Mouse (Mus musculus): ENCODE results near the gene Fam234b. TPM values are rescaled to one million over a fixed set of nuclear protein-coding genes. Genes with fewer than 3 reads are reported as not detected.
A peak's percentile ranks its signal among the peaks of the same experiment; 100 is the strongest.

The Fam234b gene
- polyA plus RNA-seq, 1 experiment from 2014 or later: 122 TPM

- H3K9ac ChIP-seq (replicated peaks; ENCODE audit: low read length): no peak overlapping the region
- no peaks in the 10 kb centered on the region for H3K27me3 ChIP-seq (ENCODE audit: control insufficient read depth, insufficient read depth, low read length)
- no peak overlapping the region for H3K27ac ChIP-seq (replicated peaks; ENCODE audit: low read depth, low read length)
- 91% methylated on average over 16 of the region's 16 CpGs for WGBS
- no peaks in the 10 kb centered on the region for H3K9me3 ChIP-seq (ENCODE audit: control insufficient read depth, low read length)
- peaks cover 8% of the 10 kb centered on the region; the same call in 1 of the 2 replicates for H3K4me1 ChIP-seq (ENCODE audit: control insufficient read depth, insufficient read depth, low read length)
- no peaks in the 10 kb centered on the region for H3K36me3 ChIP-seq (ENCODE audit: control insufficient read depth, insufficient read depth, low read length)
- no peak overlapping the region for H3K4me2 ChIP-seq (ENCODE audit: low read length)
- ATAC-seq (ENCODE audit: low FRiP score, low TSS enrichment) (no peak), DNase-seq (no peak)
- no peak overlapping the region for H3K4me3 ChIP-seq (replicated peaks; ENCODE audit: low read depth, low read length)
Observed at GRCm38 (mm10) chr6:135200122-135200957, 2.6 kb downstream of the Fam234b start.

DNA sequence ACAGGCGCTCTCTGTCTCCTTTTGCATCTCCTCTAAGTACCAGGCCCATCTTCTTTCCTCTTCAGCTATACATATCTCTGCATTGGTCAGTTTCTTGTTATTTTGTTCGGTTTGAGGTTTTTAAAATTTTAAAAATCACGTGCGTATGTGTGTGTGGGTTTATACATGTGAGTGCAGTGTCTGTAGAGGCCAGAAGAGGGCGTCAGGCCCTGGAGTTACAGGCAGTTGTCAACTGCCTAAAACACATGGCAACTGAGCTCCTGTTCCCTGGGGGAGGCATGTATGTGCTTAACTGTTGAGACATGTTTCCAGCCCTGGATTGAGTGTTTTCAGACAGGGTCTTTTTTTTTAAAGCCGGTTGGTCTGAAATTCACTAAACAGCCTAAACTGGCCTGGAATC lies 4.9 kb downstream of the Fam234b start:
- no peaks in the 10 kb centered on the region for H3K27me3 ChIP-seq (ENCODE audit: control insufficient read depth, insufficient read depth, low read length)
- 93% methylated on average over 6 of the region's 6 CpGs for WGBS
- no peak overlapping the region for H3K4me2 ChIP-seq (ENCODE audit: low read length)
- H3K4me3 ChIP-seq (replicated peaks; ENCODE audit: low read depth, low read length): no peak overlapping the region
- H3K27ac ChIP-seq (replicated peaks; ENCODE audit: low read depth, low read length): no peak overlapping the region
- peaks cover 5% of the 10 kb centered on the region; the same call in 1 of the 2 replicates for H3K4me1 ChIP-seq (ENCODE audit: control insufficient read depth, insufficient read depth, low read length)
- no peaks in the 10 kb centered on the region for H3K36me3 ChIP-seq (ENCODE audit: control insufficient read depth, insufficient read depth, low read length)
- H3K9ac ChIP-seq (replicated peaks; ENCODE audit: low read length): no peak overlapping the region
- ATAC-seq (ENCODE audit: low FRiP score, low TSS enrichment): no peak
- H3K9me3 ChIP-seq (ENCODE audit: control insufficient read depth, low read length): no peaks in the 10 kb centered on the region
- no peak for DNase-seq

DNA sequence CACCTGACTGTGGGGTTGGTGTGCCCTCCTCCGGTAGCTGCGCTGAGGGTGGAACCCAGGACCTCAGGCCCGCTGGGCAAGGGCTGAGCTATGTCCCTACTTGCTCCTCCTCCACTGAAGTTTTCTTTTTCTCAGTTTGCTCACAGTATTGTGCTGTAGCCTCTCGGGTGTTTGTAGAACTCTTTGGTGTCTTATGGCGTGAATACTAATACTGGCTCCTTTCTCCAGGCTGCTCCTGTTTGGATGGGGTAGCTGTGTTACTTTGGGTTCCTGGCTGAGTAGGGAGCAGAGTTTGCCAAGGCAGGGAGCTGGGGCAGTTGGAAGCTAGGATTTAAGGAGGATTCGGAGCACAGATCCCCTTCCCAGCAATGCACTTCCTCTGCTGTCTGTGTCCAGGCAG lies 6.0 kb downstream of the Fam234b start:
- H3K36me3 ChIP-seq (ENCODE audit: control insufficient read depth, insufficient read depth, low read length): no peaks in the 10 kb centered on the region
- DNase-seq (no peak), ATAC-seq (ENCODE audit: low FRiP score, low TSS enrichment) (no peak)
- H3K4me2 ChIP-seq (ENCODE audit: low read length): no peak overlapping the region
- H3K4me3 ChIP-seq (replicated peaks; ENCODE audit: low read depth, low read length): no peak overlapping the region
- no peaks in the 10 kb centered on the region for H3K9me3 ChIP-seq (ENCODE audit: control insufficient read depth, low read length)
- no peaks in the 10 kb centered on the region for H3K27me3 ChIP-seq (ENCODE audit: control insufficient read depth, insufficient read depth, low read length)
- WGBS: 64% methylated on average over 6 of the region's 6 CpGs
- H3K4me1 ChIP-seq (ENCODE audit: control insufficient read depth, insufficient read depth, low read length): peaks cover 4% of the 10 kb centered on the region; the same call in 1 of the 2 replicates
- H3K9ac ChIP-seq (replicated peaks; ENCODE audit: low read length): no peak overlapping the region
- H3K27ac ChIP-seq (replicated peaks; ENCODE audit: low read depth, low read length): no peak overlapping the region

DNA sequence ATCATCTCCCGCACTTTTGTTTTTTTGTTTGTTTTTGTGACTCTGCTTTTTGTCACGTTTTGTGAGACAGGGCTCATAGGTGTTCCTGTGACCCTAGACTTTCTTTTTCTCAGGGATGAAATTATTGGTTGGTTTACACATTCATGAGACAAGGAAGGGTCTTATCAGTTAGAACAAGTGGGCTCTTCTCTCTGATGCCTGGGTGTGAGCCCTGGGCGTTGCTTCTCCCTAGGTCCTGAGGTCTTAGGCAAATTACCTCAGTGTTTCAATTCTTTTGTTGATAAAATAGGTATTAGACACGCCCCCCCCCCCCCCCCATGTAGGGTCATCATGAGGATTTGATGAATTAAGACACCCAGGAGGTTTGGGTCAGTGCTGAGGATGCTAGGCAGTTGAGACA lies 7.1 kb downstream of the Fam234b start:
- WGBS: 62% methylated on average over 4 of the region's 4 CpGs
- DNase-seq (no peak), ATAC-seq (ENCODE audit: low FRiP score, low TSS enrichment) (no peak)
- Histone ChIP-seq H3K9me3 (ENCODE audit: control insufficient read depth, low read length) (no peaks in the 10 kb centered on the region), H3K4me1 (ENCODE audit: control insufficient read depth, insufficient read depth, low read length) (no peaks in the 10 kb centered on the region), H3K4me2 (ENCODE audit: low read length) (no peak overlapping the region), H3K27me3 (ENCODE audit: control insufficient read depth, insufficient read depth, low read length) (no peaks in the 10 kb centered on the region), H3K36me3 (ENCODE audit: control insufficient read depth, insufficient read depth, low read length) (peaks cover under 1% of the 10 kb centered on the region; the same call in 1 of the 2 replicates), H3K27ac (replicated peaks; ENCODE audit: low read depth, low read length) (no peak overlapping the region), H3K9ac (replicated peaks; ENCODE audit: low read length) (no peak overlapping the region), H3K4me3 (replicated peaks; ENCODE audit: low read depth, low read length) (no peak overlapping the region)

- Histone ChIP-seq H3K27me3 (ENCODE audit: control insufficient read depth, insufficient read depth, low read length) (no peaks in the 10 kb centered on the region), H3K9me3 (ENCODE audit: control insufficient read depth, low read length) (no peaks in the 10 kb centered on the region), H3K4me2 (ENCODE audit: low read length) (no peak overlapping the region), H3K27ac (replicated peaks; ENCODE audit: low read depth, low read length) (no peak overlapping the region), H3K4me1 (ENCODE audit: control insufficient read depth, insufficient read depth, low read length) (no peaks in the 10 kb centered on the region), H3K36me3 (ENCODE audit: control insufficient read depth, insufficient read depth, low read length) (peaks cover 2% of the 10 kb centered on the region; the same call in 1 of the 2 replicates), H3K4me3 (replicated peaks; ENCODE audit: low read depth, low read length) (no peak overlapping the region), H3K9ac (replicated peaks; ENCODE audit: low read length) (no peak overlapping the region)
- no peak for DNase-seq
- 90% methylated on average over 4 of the region's 4 CpGs for WGBS
- ATAC-seq (ENCODE audit: low FRiP score, low TSS enrichment): no peak
Observed at GRCm38 (mm10) chr6:135205802-135206201, 8.0 kb downstream of the Fam234b start.

- 25% methylated on average over 8 of the region's 8 CpGs for WGBS
- DNase-seq: peak; percentile 27
- no peak overlapping the region for H3K4me2 ChIP-seq (ENCODE audit: low read length)
- H3K27ac ChIP-seq (replicated peaks; ENCODE audit: low read depth, low read length): no peak overlapping the region
- ATAC-seq (ENCODE audit: low FRiP score, low TSS enrichment): no peak
- no peak overlapping the region for H3K9ac ChIP-seq (replicated peaks; ENCODE audit: low read length)
- H3K4me1 ChIP-seq (ENCODE audit: control insufficient read depth, insufficient read depth, low read length): no peaks in the 10 kb centered on the region
- no peaks in the 10 kb centered on the region for H3K27me3 ChIP-seq (ENCODE audit: control insufficient read depth, insufficient read depth, low read length)
- peaks cover 2% of the 10 kb centered on the region; the same call in 1 of the 2 replicates for H3K36me3 ChIP-seq (ENCODE audit: control insufficient read depth, insufficient read depth, low read length)
- no peaks in the 10 kb centered on the region for H3K9me3 ChIP-seq (ENCODE audit: control insufficient read depth, low read length)
- no peak overlapping the region for H3K4me3 ChIP-seq (replicated peaks; ENCODE audit: low read depth, low read length)
Observed at GRCm38 (mm10) chr6:135206909-135207308, 9.1 kb downstream of the Fam234b start.

DNA sequence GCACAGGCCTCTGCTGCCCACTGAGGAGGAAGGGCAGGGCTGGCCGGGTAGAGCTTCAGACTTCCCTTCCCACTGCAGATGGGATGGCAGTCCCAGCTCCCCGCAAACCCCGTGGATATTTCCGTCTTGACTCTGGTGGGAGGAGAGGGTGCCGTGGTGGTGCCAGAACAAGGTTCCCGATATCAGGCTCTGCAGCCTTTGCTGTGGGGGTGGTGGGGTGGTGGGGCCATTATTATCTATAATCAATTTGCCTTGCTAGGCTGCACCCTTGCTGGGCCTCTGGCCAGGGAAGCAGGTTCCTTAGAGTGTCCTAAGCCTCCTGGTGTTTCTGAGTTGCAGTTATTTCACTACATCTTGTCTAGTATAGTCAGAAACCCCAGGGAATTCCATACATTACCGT lies 13.4 kb downstream of the Fam234b start:
- Histone ChIP-seq H3K9me3 (ENCODE audit: control insufficient read depth, low read length) (no peaks in the 10 kb centered on the region), H3K4me1 (ENCODE audit: control insufficient read depth, insufficient read depth, low read length) (no peaks in the 10 kb centered on the region), H3K4me3 (replicated peaks; ENCODE audit: low read depth, low read length) (no peak overlapping the region), H3K36me3 (ENCODE audit: control insufficient read depth, insufficient read depth, low read length) (peaks cover 2% of the 10 kb centered on the region; the same call in 1 of the 2 replicates), H3K9ac (replicated peaks; ENCODE audit: low read length) (no peak overlapping the region), H3K27ac (replicated peaks; ENCODE audit: low read depth, low read length) (no peak overlapping the region), H3K4me2 (ENCODE audit: low read length) (no peak overlapping the region), H3K27me3 (ENCODE audit: control insufficient read depth, insufficient read depth, low read length) (no peaks in the 10 kb centered on the region)
- DNase-seq: no peak
- no peak for ATAC-seq (ENCODE audit: low FRiP score, low TSS enrichment)
- 78% methylated on average over 7 of the region's 7 CpGs for WGBS

- H3K9ac ChIP-seq (replicated peaks; ENCODE audit: low read length): no peak overlapping the region
- no peak overlapping the region for H3K4me2 ChIP-seq (ENCODE audit: low read length)
- 48% methylated on average over 2 of the region's 2 CpGs for WGBS
- DNase-seq (no peak), ATAC-seq (ENCODE audit: low FRiP score, low TSS enrichment) (no peak)
- no peak overlapping the region for H3K4me3 ChIP-seq (replicated peaks; ENCODE audit: low read depth, low read length)
- no peaks in the 10 kb centered on the region for H3K9me3 ChIP-seq (ENCODE audit: control insufficient read depth, low read length)
- H3K4me1 ChIP-seq (ENCODE audit: control insufficient read depth, insufficient read depth, low read length): no peaks in the 10 kb centered on the region
- H3K27me3 ChIP-seq (ENCODE audit: control insufficient read depth, insufficient read depth, low read length): no peaks in the 10 kb centered on the region
- H3K36me3 ChIP-seq (ENCODE audit: control insufficient read depth, insufficient read depth, low read length): peaks cover 10% of the 10 kb centered on the region; the same call in 1 of the 2 replicates
- H3K27ac ChIP-seq (replicated peaks; ENCODE audit: low read depth, low read length): no peak overlapping the region
Observed at GRCm38 (mm10) chr6:135212666-135213065, 14.9 kb downstream of the Fam234b start.

- 83% methylated on average over 8 of the region's 8 CpGs for WGBS
Observed at GRCm38 (mm10) chr6:135218330-135218729, 20.6 kb downstream of the Fam234b start.

More at GRCm38 (mm10) chr6:135218330-135218729, 20.6 kb downstream of the Fam234b start:
- H3K9ac ChIP-seq (replicated peaks; ENCODE audit: low read length): no peak overlapping the region
- no peak for ATAC-seq (ENCODE audit: low FRiP score, low TSS enrichment)
- no peak overlapping the region for H3K27ac ChIP-seq (replicated peaks; ENCODE audit: low read depth, low read length)
- H3K36me3 ChIP-seq (ENCODE audit: control insufficient read depth, insufficient read depth, low read length): peaks cover 18% of the 10 kb centered on the region; the same call in 1 of the 2 replicates
- H3K9me3 ChIP-seq (ENCODE audit: control insufficient read depth, low read length): no peaks in the 10 kb centered on the region
- no peak overlapping the region for H3K4me2 ChIP-seq (ENCODE audit: low read length)
- H3K27me3 ChIP-seq (ENCODE audit: control insufficient read depth, insufficient read depth, low read length): no peaks in the 10 kb centered on the region
- no peak overlapping the region for H3K4me3 ChIP-seq (replicated peaks; ENCODE audit: low read depth, low read length)
- H3K4me1 ChIP-seq (ENCODE audit: control insufficient read depth, insufficient read depth, low read length): 0 out of 2 replicates have a peak, but pooled peaks cover under 1% of the 10 kb centered on the region
- DNase-seq: no peak
